Mouse (Mus musculus) colon, adult 2 months (tissue): ENCODE results near the gene Plekhg3. TPM values are rescaled to one million over a fixed set of nuclear protein-coding genes. Genes with fewer than 3 reads are reported as not detected.

ENCODE experiments used
- polyA plus RNA-seq: library from polyadenylated mRNA; depleted of rRNA; stranded (reverse); fragments of >200 nt; gene quantifications from 2 replicates; pipeline ENCODE4 v1.2.3, GENCODE M21; 2012; rRNA removed

The Plekhg3 gene
- 41.3 and 42.6 TPM in 2 replicates for polyA plus RNA-seq

GRCm38 (mm10) chr12:76530580-76531139, at the start of gene Plekhg3:
Plekhg3 (plus strand) TSS chr12:76530891.

Other genes starting within 250 kb of the Plekhg3 start
- 0.07 and 0.09 TPM in 2 replicates for gene Akap5, start 206.0 kb upstream of the Plekhg3 start, polyA plus RNA-seq
- gene Zbtb25, start 161.3 kb upstream of the Plekhg3 start, polyA plus RNA-seq = 2.3 and 3.3 TPM in 2 replicates
- 1.4 and 1.7 TPM in 2 replicates for gene Zbtb1, start 160.6 kb upstream of the Plekhg3 start, polyA plus RNA-seq
- 13.8 and 14.8 TPM in 2 replicates for gene Hspa2, start 126.7 kb upstream of the Plekhg3 start, polyA plus RNA-seq
- gene Ppp1r36, start 113.4 kb upstream of the Plekhg3 start, polyA plus RNA-seq = not detected in 2 replicates
- 0.78 and 0.87 TPM in 2 replicates for gene Sptb, start 179.7 kb downstream of the Plekhg3 start, polyA plus RNA-seq
- 28.9 and 35.7 TPM in 2 replicates for gene Churc1, start 234.6 kb downstream of the Plekhg3 start, polyA plus RNA-seq
- gene Fntb, start 234.7 kb downstream of the Plekhg3 start, polyA plus RNA-seq = 30.0 and 31.9 TPM in 2 replicates